Mouse (Mus musculus) cerebellum, adult 9-11 months (tissue): Measurements from ENCODE around the gene Hexb.

Source experiments
- DNase-seq: peaks from one replicate; pipeline ENCODE4 v3.0.0; 2022

The Hexb gene

DNA sequence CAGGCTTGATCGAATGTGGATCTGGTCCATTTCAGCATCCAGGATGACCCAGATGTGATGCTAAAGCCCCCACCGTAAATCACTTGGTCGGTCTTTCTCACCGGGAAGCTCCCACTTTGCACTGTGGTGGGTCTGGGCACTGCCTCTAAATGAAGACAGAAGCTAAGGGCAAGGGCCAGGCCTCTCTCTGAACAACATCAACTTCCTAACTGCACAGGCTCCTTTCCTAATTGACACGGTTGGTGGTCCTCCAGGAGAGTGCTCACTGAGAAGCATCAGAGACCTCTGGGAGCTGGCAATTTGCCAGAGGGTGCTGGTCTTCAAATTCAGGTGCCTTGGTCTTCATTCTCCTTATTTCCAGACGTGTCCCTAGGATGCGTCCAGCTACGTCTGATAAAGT lies 25.7 kb upstream of the Hexb start:
- no peak for DNase-seq

DNA sequence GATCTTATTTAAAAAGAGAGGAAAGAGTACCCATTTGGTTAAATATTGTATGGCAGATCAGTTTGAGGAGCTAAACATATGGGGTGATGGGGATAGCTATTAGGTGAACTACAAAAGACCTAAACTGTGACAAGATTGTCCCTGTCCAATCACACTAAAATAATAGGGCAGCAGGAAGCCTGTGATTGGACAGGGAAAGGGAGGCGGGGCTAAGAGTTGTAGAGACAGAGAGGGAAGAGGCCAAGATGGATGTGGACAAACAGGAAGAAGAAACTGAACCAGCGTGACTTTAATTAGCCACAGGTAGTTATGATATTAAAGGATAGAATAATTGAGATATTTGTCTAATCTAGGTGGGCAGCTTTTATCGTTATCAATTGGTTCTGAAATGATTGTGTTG lies 21.9 kb upstream of the Hexb start:
- no peak for DNase-seq

DNA sequence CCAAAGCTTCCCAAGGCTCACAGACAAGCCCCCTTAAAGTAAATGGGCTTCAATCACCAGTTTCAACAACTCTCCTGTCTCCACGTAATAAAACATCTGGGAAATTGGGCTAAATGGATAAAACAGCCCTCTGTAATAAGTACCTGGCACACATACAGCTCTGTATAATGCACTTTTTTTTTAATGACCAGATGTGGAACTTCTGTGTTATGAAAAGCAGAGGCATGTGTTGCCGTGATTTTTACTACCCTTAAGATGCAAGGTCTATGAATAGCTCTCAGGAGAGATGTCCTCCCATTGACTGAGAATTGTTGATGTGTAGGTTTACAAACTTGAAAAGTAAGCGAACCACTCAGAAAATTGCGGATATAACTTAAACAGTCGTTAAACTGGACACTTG lies 18.0 kb upstream of the Hexb start:
- DNase-seq = no peak

DNA sequence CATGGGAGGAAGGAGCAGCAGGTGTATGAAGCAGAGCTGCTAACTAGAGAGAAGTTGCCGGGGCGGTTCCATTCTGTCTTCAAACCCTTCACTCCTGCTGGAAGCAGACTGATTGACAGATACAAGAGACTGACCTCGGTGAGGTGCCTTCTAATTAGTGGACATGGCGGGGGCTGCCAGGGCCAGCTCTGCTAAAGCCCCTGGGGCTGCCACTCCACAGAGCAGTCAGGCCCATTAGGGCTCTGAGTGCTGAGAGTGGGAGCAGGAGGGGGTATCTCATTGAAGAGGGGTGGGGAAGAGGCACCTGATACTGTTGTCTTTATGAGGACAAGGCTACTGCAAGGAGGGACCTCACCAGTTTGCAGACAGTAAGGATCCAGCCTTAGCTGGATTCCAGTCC lies 17.4 kb upstream of the Hexb start:
- DNase-seq = no peak

DNA sequence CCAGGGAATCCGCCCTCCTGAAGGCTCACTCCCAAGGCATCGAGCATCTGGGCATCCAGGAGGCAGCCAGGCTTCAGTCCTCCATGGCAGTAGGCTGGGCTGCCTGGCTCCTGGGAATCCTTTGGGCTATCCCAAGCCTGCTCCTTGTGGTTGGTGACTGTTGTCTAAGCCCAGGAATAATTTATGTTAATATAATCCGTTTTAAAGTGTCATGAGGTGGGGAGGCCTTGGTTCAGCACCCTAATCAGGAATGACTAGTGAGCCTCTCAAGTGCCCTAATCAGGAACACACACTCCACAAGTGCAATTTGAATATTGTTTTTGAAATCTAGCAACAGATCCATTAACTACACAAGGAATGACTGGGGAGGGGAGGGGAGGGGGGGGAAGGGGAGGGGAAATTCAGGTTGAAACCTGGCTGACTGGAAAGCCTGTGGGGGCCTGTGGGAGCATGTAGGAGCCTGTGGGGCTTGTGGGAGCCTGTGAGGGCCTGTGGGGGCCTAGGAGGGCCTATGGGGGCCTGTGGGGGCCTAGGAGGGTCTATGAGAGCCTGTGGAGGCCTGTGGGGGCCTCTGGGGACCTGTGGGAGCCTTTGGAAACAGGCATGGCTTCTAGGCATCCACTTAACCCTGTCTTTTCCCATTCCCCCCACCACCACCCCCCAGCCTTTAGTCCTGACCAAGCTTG lies 16.6 kb upstream of the Hexb start:
- no peak for DNase-seq

DNA sequence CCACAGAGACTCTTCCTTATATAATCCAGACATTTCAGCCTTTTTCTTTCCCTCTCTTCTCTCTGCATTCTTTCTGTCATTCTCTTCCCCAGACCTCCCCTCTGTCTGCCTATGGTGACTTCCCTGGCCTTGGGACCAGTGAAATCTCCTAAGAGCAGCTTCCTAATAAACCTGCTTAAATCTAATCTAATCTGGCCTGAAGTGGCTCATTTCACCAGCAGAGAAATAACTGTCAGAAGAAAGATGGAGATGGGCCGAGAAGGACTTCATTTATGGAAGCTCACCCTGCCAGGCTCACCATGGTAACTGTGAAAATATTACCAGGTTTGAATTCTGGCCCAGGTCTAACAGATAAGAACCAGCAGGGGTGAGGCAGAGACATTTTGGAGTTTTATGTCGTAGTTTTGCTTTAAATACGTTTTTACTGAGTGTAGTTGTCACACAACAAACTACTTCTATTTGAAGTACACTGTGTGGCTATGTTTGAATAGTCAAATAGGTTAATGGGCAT lies 10.4 kb upstream of the Hexb start:
- DNase-seq = no peak

DNA sequence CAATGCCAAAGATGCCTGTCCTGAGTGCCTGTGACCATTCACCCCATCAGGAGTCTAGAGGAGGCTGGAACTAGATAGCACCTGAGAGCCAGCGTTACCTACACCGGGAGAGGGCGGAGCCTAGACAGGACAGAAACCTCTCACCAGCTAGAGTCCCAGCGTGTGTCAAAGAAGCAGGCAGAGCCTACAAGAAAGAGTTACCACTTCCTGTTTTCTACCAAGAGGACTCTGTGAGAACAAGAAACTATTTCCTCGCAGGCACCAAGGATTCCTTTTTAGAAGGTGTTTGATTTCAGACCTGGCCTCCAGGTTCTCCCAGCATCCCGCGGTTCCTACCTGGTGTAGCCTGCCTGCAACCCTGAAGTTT lies 9.9 kb upstream of the Hexb start:
- no peak for DNase-seq

DNA sequence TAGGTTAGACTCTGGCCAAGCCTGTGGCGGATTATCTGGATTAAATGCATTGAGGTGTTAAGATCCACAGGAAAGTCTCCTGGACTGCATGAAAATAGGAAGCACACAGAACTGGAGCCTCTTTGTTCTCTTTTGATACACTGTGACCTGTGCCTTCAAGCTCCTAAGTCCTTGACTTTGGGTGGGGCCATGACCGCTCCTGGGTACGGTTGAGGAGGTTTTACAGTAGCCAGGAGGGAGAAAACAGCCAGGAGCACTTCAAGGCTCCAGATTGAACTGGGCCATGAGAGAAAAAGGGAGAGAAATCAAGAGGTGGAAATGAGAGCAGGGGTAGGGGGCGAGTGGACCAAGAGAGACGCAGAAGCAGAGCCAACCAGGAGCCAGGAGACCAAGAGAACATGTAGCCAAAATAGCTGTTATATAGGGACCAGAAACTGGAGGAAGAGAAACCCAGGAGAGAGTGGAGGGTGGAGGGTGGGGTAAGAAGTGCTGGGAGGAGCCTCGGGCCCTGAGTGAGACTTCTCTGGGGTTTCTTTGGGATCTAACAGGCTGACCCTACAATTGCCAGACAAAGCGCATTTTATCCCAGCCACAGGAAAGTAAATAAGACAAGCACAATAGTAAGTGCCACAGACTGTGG lies 9.4 kb upstream of the Hexb start:
- no peak for DNase-seq

DNA sequence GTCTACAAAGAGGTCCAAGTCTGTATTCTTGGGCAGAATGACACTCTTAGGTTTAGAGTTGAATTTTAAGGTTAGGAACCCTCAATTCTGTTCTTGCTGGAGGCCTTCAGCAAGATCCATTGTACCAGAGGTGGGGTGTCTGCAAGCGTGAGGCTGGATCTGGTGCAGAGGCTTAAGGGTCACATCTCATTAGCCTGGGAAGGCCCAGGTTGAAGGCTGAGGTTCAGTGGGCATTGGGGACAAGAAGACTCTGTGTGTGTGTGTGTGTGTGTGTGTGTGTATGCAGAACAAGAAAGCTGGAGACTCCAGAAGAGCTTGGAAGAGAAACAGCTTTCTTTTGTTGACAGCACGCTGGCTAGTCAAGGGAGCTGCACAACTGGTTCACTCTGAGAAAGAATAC lies 7.9 kb upstream of the Hexb start:
- no peak for DNase-seq

DNA sequence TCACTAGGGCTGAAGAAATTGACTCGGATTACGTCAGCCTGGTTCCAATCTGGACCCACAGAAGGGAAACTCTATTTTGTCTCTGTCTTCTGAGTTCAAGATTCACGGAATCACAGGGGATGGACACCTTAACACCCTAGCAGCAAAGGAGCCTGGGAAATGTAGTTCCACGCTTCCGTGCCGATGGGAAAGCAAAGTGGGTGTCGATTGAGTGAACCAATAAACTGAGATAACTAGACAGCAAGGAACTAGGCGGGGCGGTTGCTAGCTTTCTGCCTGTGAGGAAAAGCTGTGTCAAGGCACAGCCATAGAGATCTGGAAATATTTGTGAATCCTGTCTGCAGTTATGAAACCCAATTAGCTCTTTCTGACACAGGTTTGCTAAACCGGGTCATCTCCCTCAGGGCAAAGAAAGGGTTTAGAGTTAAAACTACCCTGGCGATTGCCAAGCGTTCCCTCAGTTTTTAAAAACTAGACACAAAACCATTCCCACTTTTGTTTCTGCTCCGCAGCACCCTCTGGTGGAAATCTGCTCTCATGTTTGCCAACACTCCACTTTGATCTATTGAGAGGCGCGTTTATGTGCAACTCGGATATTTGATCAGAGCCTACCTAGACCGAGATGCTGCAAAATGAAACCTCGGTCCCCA lies 7.0 kb upstream of the Hexb start:
- peak; percentile 78 for DNase-seq

DNA sequence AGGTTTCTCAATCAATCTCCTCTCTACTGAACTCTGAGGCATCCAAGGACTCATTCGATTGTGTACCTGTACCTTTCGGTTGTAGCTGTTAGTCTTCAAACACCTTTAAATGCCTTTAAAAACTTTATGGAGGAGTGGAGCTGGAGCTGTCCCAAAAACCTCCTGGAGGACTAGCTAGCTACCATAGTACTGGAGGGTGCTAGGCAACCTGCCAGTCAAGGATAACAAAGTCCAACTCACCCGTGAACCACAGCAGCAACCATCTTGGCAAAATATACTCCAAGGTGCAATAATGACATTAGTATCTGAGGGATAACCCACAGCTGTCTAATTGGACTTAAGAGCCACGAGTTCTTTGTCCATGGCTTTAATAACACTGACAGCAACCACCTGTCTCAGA lies 3.7 kb upstream of the Hexb start:
- DNase-seq = no peak

DNA sequence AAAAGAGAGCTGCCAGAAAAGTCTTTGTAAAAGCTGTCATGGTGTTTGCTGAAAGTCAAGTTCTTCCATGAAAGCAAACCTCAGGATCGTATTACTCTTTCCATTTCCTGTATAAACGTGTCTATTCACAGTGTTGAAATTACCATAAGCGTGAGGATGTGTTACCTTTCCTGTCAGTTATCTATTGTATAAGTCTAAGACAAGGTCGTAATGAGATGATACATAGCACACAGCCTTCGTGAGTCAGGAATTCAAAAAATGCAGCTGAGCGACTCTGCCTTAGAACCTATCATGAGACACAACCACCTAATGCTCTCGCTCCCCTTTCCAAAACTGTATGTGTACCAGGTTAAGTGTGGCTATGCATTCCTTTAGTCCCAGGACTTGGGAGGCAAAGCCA lies 2.9 kb upstream of the Hexb start:
- DNase-seq = no peak

DNA sequence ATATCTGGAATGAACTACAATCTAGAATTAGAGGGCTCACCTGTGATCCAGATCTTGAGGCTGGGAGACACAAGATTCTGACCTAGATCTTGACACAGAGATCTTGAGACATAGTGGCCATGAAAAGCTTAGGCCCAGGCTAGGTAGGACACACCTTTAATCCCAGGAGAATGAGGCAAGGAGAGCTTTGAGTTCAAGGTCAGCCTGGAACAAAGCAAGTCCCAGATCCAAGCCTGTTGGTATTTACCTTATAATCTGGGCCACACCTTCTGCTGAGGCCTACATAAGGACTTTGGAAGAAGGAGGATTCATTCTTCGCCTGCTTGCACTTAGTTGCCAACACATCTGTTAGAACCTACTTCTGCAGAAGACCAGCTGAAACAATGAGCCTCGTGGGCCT lies 966 bp upstream of the Hexb start:
- DNase-seq = no peak

DNA sequence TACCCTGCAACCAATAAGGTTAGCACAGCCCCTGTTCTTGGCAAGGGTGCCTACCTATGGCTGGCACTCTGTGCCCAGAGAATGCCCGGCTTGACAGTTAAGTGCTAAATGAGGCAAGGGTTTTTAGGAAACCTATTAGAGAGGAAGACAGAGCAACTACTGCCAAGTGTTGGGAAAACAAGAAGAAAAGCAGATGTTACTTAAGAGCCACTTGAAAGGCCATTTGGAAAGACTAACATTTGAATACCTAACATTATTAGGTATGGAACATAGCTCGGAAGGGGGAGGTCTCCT lies 1.3 kb downstream of the Hexb start:
- DNase-seq = no peak

DNA sequence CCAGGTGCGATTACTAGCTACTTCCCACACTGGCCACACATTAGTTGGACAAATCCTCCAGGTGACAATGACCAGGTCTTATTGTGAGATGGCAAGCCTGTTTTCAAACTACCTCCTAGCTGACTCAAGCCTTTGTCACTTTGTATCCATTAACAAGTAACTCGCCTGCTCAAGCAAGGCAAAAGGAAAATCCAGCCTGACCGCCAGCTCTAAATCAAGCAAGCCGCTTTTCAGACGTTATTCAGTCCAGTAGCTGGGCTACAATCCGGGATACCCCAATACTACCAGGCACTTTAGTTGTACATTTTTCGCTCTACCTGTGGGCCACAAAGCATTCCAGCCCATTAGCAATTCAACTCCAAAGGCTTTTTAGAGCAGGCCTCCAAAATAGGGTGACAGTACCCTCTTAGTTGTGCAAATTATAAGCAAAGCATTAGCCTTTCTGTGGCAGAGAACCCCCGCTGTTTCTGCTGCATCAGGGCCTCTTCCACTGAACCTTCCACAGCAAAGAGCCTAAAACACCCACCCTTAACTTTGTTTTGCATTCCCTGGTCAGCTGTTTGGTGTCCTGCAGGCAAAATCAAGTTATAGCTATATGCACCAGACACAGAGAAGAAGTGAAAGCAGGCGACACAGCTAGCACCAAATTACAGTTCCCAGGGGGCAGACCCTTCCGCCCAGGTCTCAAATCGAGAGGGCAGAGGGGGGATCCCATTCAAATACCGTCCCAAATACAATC lies 1.8 kb downstream of the Hexb start:
- no peak for DNase-seq

DNA sequence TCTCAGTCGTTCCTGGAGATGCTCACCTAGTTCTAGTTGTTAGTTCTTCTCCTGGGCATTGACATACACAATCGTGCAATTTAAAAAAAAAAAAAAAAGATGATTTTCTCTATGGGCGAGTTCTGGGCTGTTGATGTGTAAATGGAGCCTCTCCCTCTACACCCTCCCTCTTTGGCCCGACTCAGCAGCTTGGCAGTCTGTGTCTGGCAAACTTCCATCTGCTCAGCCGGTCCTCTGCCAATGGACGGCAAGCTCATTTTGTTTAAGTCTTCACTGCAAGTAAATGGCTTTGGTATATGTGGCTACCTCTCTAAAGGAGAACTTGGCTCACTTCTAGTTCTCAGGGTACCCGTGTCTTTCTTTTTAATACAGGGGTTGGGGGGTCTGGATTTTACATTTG lies 4.7 kb downstream of the Hexb start:
- peak; percentile 80 for DNase-seq

DNA sequence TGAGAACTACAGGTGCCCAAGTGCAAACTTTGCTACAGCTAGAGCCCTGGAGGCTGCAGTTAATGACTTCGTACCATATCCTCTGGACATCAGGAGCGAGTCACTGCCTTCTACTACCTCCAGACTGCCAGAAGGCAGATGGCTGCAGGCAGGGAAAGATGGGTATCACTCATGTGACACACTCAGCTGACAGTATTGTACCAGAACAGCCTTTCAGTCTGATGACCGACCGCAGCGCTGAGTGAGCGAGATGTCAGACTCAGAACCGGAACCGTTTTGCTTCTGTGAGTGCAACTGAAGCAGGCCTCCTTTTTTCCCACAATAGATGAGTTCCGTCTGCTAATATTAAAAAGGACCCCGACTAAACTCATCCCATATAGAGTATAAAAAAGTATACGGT lies 5.5 kb downstream of the Hexb start:
- no peak for DNase-seq

DNA sequence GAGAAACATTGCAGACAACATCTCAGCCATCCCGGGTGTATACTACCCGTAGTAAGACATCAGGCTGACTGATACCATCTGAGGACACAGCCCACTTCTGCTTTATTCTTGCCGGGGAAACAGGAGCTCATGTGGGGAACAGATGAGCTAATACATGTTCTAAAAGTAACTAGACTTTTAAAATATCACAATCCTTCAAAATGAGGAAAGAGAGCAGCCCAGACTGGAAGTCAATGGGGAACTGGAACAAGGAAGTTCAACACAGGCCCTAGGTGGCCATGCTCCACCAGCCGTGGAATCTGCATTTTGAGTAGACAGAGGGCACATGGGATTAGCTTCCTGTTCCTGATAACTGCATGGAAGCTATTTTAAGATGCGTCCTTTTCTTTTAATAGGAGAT lies 10.5 kb downstream of the Hexb start:
- no peak for DNase-seq

DNA sequence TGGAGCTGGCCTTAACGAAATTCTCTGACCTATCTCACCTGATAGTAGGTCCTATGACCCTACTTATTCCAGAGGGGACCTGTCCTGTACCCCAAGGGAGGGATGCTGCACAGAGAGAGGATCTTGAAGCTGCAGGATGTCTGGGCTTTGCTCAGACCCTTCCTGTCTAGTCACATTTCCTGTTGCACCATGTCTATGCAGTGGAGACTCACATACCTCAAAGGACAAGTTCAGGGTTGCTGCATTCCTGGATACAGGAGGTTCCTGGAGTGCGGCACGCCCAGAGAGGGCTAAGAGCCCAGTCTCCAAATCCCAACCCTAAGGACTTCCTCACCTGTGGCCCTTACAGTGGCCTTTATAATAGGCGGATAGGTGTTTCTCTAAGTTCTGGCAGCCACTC lies 11.8 kb downstream of the Hexb start:
- DNase-seq = no peak

DNA sequence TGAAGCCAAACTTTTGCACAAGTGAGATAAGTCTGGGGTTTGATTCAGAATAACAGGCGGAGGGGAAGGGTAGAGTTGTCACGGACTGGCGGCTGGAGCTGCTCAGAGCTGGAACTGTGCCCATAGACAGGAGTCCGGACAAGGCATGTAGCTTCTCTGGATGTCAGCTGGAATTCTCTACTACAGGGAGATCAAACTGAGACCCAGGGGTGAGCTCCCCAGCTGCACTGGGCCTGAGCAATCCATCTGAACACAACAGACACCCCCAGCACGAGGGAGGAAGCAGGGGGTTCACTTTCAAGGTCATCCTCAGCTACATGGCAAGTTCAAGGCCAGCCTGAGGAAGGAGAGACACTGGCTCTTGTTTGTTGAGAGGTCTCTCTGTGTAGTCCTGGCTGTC lies 13.5 kb downstream of the Hexb start:
- DNase-seq = no peak

DNA sequence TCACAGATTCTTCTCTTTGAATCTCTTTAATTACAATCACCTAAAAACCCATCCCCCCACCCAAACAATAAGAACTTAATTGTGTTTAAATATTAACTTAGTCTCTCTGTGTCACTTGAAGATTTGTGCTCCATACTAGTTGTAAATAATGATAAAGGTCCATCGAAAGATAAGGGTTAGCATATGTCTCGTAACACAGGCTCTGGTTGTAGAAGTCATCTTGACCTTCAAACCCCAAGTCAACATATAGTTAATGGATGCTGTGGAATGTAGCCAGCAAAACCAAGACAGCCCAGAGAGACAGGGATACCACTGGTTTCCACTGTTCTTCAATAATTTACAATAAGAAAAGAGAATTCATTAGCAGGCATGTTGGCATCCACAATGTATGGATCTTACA lies 14.0 kb downstream of the Hexb start:
- DNase-seq = no peak

DNA sequence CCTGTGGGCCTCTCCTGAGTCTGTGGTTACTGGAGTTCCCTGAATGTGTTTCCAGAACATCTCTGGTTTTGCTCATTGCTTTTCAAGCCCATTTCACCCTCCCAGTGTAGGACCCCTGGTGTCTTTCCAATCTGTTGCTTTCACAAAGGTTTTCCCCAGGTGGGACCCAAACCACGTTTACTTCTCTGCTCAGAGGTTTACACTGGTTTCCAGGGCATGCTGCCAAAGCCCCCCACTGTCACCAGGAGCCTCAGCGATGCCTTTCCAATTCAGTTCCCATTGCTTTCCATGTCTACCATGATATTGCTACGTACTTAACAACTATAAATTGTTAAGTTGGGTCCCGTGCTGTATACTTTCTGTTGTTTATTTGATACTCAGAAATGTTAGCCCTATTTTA lies 15.3 kb downstream of the Hexb start:
- no peak for DNase-seq

DNA sequence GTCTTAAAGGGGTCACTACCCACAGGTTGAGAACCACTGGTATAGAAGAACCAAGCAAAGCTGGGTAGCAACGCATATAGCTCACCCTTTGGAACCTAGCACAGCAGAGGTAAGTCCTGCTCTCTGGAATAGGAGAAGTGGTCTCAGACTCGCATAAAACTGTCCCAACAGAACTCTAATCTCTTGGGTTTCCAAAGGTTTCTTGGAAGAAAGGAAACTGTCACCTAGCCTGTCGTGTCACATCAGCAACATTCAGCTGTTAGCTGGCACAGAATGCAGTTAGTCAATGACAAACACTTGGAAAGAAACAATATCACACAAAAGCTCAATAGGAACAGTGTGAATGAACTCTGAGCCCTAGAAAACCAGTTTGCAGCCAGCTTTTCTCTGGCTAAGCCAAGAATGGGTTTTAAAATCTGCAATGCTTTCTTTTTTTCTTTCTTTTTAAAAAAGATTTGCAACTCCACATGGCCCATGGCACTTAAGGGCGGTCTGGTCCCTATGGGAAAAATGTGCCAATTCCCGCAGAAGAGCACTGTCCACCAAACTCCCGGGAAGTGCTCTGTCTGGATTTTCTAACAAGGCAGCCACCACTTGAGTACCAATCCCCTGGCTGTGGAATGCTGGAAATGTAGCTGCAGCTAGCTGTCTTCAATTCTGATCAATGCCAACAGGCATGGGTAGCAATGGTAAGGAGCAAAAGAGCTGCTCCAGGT lies 17.9 kb downstream of the Hexb start:
- DNase-seq = no peak
